Mouse (Mus musculus) cortical plate, adult 2 months (tissue): ENCODE results near the gene Fam185a.

Experiments used
- CTCF ChIP-seq: fragments of 200-500 bp; IDR thresholded peaks from 2 replicates; pipeline ENCODE4 v1.5.1; 2011; ENCODE audit warnings: mild to moderate bottlenecking, control low read depth, low read length; ENCODE audit not compliant: insufficient read depth; ENCODE audit errors: extremely low read depth
- POLR2A ChIP-seq: fragments of 200-500 bp; IDR thresholded peaks from 2 replicates; pipeline ENCODE4 v1.6.1; 2011; ENCODE audit warnings: mild to moderate bottlenecking, low read length, control low read depth; ENCODE audit not compliant: insufficient read depth; ENCODE audit errors: extremely low read depth

- no peak for TF ChIP-seq CTCF
- no peak for TF ChIP-seq POLR2A
These were observed 55.0 kb downstream of the Fam185a start for GRCm38 (mm10) chr5:21479746-21480145.
